Mouse (Mus musculus) heart, postnatal 0 days (tissue): Measurements from ENCODE around the gene Cep55.

Source experiments
- CTCF ChIP-seq: IDR thresholded peaks from 2 replicates; pipeline ENCODE4 v1.5.1; 2016; ENCODE audit warnings: antibody characterized with exemption, control low read depth, low read depth
- EP300 ChIP-seq: IDR thresholded peaks from 2 replicates; pipeline ENCODE4 v1.6.1; 2016; ENCODE audit warnings: antibody characterized with exemption, low read depth

GRCm38 (mm10) chr19:38055798-38056197 is 987 bp downstream of the Cep55 start:
- TF ChIP-seq CTCF (no peak), EP300 (no peak)
